Mouse (Mus musculus) liver, postnatal 0 days (tissue): ENCODE results near the gene Krt28. TPM values are rescaled to one million over a fixed set of nuclear protein-coding genes. Genes with fewer than 3 reads are reported as not detected.
A peak's percentile ranks its signal among the peaks of the same experiment; 100 is the strongest.

Source experiments
- ATAC-seq: fragments of 200-750 bp; cut with Nextera tagmentation; 2 replicates; pipeline ENCODE4 v1.8.0; 2017; ENCODE audit warnings: mild to moderate bottlenecking, moderate library complexity
- DNase-seq: peaks from one replicate; pipeline ENCODE4 v3.0.0-alpha.2; 2016
- H3K27ac ChIP-seq: fragments of 300-500 bp; sonication (generic); 2 replicates; pipeline ENCODE4 v1.5.1; 2014; ENCODE audit warnings: antibody characterized with exemption, moderate library complexity, mild to moderate bottlenecking, low read depth
- H3K27me3 ChIP-seq: fragments of 300-500 bp; sonication (generic); 2 replicates; pipeline ENCODE4 v1.6.1; 2014; ENCODE audit warnings: low read length, control low read depth, mixed read lengths; ENCODE audit not compliant: insufficient read depth
- H3K36me3 ChIP-seq: fragments of 300-500 bp; sonication (generic); replicated peaks from 2 replicates; pipeline ENCODE4 v1.6.1; 2014; ENCODE audit warnings: mild to moderate bottlenecking, control low read depth, low read length, moderate library complexity, mixed read lengths; ENCODE audit not compliant: insufficient read depth
- H3K4me1 ChIP-seq: fragments of 300-500 bp; sonication (generic); 2 replicates; pipeline ENCODE4 v1.6.1; 2014; ENCODE audit warnings: antibody characterized with exemption, mild to moderate bottlenecking, control low read depth; ENCODE audit not compliant: insufficient read depth
- H3K4me2 ChIP-seq: fragments of 300-500 bp; sonication (generic); 2 replicates; pipeline ENCODE4 v1.6.1; 2014; ENCODE audit warnings: low read depth, mild to moderate bottlenecking, low read length, moderate library complexity, mixed read lengths
- H3K4me3 ChIP-seq: fragments of 300-500 bp; sonication (generic); 2 replicates; pipeline ENCODE4 v1.5.1; 2014; ENCODE audit warnings: low read depth, low read length
- H3K9ac ChIP-seq: fragments of 300-500 bp; sonication (generic); replicated peaks from 2 replicates; pipeline ENCODE4 v1.6.1; 2014; ENCODE audit warnings: mild to moderate bottlenecking, moderate library complexity
- H3K9me3 ChIP-seq: fragments of 300-500 bp; sonication (generic); 2 replicates; pipeline ENCODE4 v1.6.1; 2016; ENCODE audit warnings: mild to moderate bottlenecking, control low read depth, low read length, mixed read lengths
- CTCF ChIP-seq: sonication (generic); IDR thresholded peaks from 2 replicates; pipeline ENCODE4 v1.5.1; 2016; ENCODE audit warnings: antibody characterized with exemption, low read depth
- EP300 ChIP-seq: IDR thresholded peaks from 2 replicates; pipeline ENCODE4 v1.6.1; 2016; ENCODE audit warnings: antibody characterized with exemption, low read depth, mild to moderate bottlenecking
- WGBS: fragments of 180-500 bp; shearing (Covaris S2); extraction: QIAGEN DNeasy Blood & Tissue Kit; methylation state at CpG from one replicate; pipeline ENCODE4 v1.1.7; 2014; ENCODE audit not compliant: insufficient replicate concordance; 5-methylcytosine and 5-hydroxymethylcytosine counted together
- polyA plus RNA-seq: library from polyadenylated mRNA; unstranded; fragments of >200 nt; fragmentation: Nextera tagmentation; extraction: Ambion mirVana; gene quantifications from 2 replicates; pipeline ENCODE4 v1.2.1, GENCODE M21; 2015

Krt28 gene
- polyA plus RNA-seq, 1 experiment from 2014 or later = not detected

DNA sequence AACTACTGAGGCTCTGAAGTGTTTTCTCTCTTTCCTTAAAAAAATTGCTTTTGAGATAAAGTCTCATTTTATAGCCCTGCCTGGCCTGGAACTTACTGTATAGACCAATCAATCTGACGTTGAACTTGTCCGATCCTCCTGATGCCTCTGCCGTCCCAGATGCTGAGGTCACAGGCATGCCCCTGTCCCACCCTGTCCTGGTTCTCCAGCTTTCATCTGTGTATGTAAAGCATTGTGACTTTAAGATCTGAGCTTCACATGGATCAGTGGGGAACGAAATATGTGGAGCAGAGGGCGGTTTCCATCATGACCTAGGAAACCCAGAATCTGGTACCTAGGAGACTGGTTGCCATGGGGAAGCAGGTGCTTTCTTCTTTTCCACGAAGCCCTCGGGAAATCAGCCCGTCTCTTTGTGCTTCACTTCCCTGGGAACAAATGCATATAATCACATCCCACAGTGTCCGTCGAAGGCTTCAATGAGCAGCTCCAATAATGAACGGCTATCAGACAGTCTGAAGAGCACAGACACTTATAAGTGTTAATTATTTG is 35.3 kb downstream of the Krt28 start:
- Histone ChIP-seq H3K4me3 (no peak overlapping the region), H3K4me2 (no peak overlapping the region), H3K27me3 (no peaks in the 10 kb centered on the region), H3K27ac (no peak overlapping the region), H3K4me1 (no peaks in the 10 kb centered on the region), H3K9me3 (no peaks in the 10 kb centered on the region), H3K36me3 (no peaks in the 10 kb centered on the region), H3K9ac (no peak overlapping the region)
- no peak for TF ChIP-seq CTCF
- 71% methylated on average over 11 of the region's 11 CpGs for WGBS
- DNase-seq (no peak), ATAC-seq (no peak)

DNA sequence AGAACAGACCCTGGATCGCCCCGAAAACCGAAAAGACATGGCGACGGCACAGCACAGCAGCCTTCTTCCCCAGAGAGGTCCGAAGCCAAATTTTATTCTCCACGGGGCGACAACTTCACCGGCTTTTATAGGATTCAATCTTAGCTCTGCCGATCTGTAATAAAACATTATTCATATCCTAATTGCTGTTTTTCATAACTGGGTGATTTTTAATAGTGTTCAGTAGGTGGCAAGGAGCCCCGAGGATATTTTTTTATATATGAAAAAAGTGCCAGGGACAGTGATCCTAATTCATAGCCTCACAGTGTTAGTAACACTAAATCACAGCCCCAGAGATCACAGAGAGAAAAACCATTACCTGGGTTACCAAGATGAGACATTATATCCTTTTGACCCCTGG is 36.8 kb downstream of the Krt28 start, which contains the start of gene Krt26:
Krt26 (minus strand) TSS at position 101 of the 400 bp plus-strand sequence.
- Histone ChIP-seq H3K27me3 (no peaks in the 10 kb centered on the region), H3K36me3 (no peaks in the 10 kb centered on the region), H3K9ac (no peak within 1 kb of the TSS), H3K4me3 (no peak within 1 kb of the TSS), H3K9me3 (no peaks in the 10 kb centered on the region), H3K27ac (no peak within 1 kb of the TSS), H3K4me2 (no peak within 1 kb of the TSS), H3K4me1 (no peaks in the 10 kb centered on the region)
- no peak for ATAC-seq
- no peak for DNase-seq
- WGBS = 86% methylated on average over 11 of the region's 11 CpGs
- TF ChIP-seq CTCF (no peak), EP300 (no peak)

DNA sequence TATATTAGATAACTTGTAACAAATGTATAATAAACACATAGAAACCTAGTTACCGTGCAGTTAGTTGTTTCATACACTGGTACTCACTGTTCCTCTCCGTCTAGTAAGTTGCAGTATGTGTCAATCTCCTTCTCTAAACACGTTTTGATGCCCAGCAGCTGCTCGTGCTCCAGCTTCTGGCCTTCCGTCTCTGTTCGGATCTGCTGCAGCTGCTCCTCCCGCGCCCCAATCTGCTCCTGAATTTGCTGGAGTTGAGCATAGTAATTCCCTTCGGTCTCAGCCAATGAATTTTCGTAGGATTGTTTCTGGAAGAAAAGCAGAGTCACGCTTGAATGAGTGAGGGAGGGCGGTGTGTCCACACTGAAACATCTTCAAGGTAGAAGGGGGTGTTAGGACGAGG is 41.3 kb downstream of the Krt28 start:
- Histone ChIP-seq H3K27me3 (no peaks in the 10 kb centered on the region), H3K4me3 (no peak overlapping the region), H3K4me2 (no peak overlapping the region), H3K9ac (no peak overlapping the region), H3K36me3 (no peaks in the 10 kb centered on the region), H3K4me1 (no peaks in the 10 kb centered on the region), H3K9me3 (no peaks in the 10 kb centered on the region), H3K27ac (no peak overlapping the region)
- ATAC-seq (no peak), DNase-seq (no peak)
- WGBS = 77% methylated on average over 13 of the region's 13 CpGs
- no peak for TF ChIP-seq EP300
- no peak for TF ChIP-seq CTCF

DNA sequence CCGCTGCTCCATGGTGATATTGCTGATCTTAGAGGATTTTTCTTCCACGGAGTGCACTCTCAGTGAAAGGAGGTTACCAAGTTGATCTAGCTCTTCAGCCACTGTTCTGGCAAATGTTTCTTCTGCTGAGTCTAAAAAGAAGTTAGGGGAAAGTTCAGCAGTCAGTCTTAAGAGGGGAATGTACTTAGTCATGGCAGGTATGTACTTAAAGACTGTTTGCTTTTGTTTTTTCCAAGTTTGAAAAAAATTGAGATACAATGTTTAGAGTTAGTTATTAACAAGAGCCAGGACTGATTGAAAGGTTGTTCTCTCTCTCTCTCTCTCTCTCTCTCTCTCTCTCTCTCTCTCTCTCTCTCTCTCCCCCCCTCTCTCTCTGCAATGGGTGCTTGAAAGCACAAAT is 45.0 kb downstream of the Krt28 start:
- TF ChIP-seq EP300 (no peak), CTCF (no peak)

DNA sequence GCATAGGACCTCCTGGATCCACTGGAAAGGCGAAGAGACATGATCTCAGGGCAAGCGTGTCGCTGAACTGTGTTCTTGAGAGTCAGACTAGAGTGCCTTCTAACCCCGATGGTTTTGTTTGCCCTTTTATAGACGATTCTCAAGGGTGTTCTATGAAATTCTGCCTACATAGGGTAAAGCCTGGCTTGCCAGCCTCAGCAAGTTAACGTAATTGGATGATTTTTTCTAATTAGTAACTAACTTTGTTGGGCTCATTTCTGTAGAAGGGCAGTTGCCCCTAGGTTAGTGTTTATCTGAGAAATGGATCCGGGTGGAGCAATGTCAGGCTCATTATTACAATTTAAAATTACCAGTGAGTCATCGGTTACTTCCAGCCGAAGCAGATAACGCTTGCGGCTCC is 51.9 kb downstream of the Krt28 start, which contains the start of gene Krt25:
Krt25 (minus strand) TSS at position 101 of the 400 bp plus-strand sequence.
- no peaks in the 10 kb centered on the region for H3K9me3 ChIP-seq
- H3K4me1 ChIP-seq = no peaks in the 10 kb centered on the region
- no peak within 1 kb of the TSS for H3K4me2 ChIP-seq
- no peak for ATAC-seq
- no peak within 1 kb of the TSS for H3K9ac ChIP-seq
- WGBS = 87% methylated on average over 11 of the region's 11 CpGs
- no peak within 1 kb of the TSS for H3K4me3 ChIP-seq
- no peaks in the 10 kb centered on the region for H3K36me3 ChIP-seq
- no peak for TF ChIP-seq CTCF
- TF ChIP-seq EP300 = no peak
- DNase-seq = no peak
- H3K27ac ChIP-seq = no peak within 1 kb of the TSS
- no peaks in the 10 kb centered on the region for H3K27me3 ChIP-seq

More for the DNA sequence above, 45.0 kb downstream of the Krt28 start:
- H3K4me2 ChIP-seq = no peak overlapping the region
- no peak overlapping the region for H3K4me3 ChIP-seq
- ATAC-seq (no peak), DNase-seq (no peak)
- H3K36me3 ChIP-seq = no peaks in the 10 kb centered on the region
- H3K27me3 ChIP-seq = no peaks in the 10 kb centered on the region
- H3K27ac ChIP-seq = no peak overlapping the region
- WGBS = 65% methylated on average over 2 of the region's 2 CpGs
- no peaks in the 10 kb centered on the region for H3K4me1 ChIP-seq
- H3K9me3 ChIP-seq = no peaks in the 10 kb centered on the region
- H3K9ac ChIP-seq = no peak overlapping the region

DNA sequence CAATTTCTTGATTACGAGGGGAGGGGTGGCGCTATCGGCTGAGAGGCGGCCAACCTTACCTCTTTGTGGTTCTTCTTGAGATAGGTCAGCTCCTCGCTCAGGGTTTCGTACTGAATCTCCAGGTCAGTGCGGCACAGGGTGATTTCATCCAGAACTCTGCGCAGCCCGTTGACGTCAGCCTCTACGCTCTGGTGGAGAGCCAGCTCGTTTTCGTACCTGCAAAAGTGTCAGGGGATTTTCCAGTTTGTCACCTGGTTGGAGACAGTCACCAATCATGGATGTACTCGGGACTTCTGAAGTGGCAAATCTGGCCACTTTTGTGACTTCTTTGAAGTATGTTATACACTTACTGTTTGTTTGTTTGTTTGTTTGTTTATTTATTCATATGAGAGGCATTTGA is 53.6 kb downstream of the Krt28 start:
- no peaks in the 10 kb centered on the region for H3K36me3 ChIP-seq
- WGBS = 88% methylated on average over 14 of the region's 14 CpGs
- DNase-seq (no peak), ATAC-seq (no peak)
- H3K27ac ChIP-seq = no peak overlapping the region
- H3K4me1 ChIP-seq = no peaks in the 10 kb centered on the region
- H3K4me3 ChIP-seq = no peak overlapping the region
- no peaks in the 10 kb centered on the region for H3K9me3 ChIP-seq
- H3K9ac ChIP-seq = no peak overlapping the region
- H3K27me3 ChIP-seq = no peaks in the 10 kb centered on the region
- TF ChIP-seq EP300 (no peak), CTCF (no peak)
- H3K4me2 ChIP-seq = no peak overlapping the region

DNA sequence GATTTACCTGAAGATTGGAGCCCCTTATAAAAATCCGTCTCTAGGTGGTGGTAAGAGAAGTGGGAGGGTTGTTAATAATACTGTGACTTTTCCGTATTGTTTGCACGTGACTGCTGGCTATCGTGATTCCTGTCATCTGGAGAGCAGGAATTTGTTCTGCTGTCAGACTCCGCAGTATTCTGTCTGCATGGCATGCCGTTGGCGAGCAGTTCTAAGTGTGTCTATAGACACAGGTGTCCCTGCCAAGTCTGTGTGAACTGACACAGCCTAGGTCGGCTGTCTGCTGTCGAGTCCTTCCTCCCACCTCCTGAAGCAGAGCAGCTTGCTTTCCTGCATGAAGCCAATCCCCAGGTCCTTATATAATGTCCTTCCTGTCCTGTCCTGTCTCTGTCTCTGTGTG is 55.6 kb downstream of the Krt28 start:
- Histone ChIP-seq H3K4me3 (no peak overlapping the region), H3K27me3 (no peaks in the 10 kb centered on the region), H3K9ac (no peak overlapping the region), H3K4me2 (peak overlapping the region; percentile 38; the same call in 1 of the 2 replicates), H3K9me3 (no peaks in the 10 kb centered on the region), H3K36me3 (no peaks in the 10 kb centered on the region), H3K4me1 (no peaks in the 10 kb centered on the region), H3K27ac (0 out of 2 replicates have a peak overlapping the region, but pooled peaks have one; percentile 22)
- peak; percentile 56 for ATAC-seq
- TF ChIP-seq CTCF (no peak), EP300 (no peak)
- DNase-seq = peak; percentile 26
- WGBS = 52% methylated on average over 9 of the region's 9 CpGs
